Mouse (Mus musculus) ES-Bruce4 (cell line): ENCODE results near the gene Mcrip2. TPM values are rescaled to one million over a fixed set of nuclear protein-coding genes. Genes with fewer than 3 reads are reported as not detected.

ENCODE experiments used
- H3K27ac ChIP-seq: 2 replicates; pipeline ENCODE4 v1.5.1; 2012; ENCODE audit warnings: low read length, inconsistent platforms; ENCODE audit not compliant: insufficient read depth
- H3K27me3 ChIP-seq: 2 replicates; pipeline ENCODE4 v1.6.1; 2012; ENCODE audit warnings: mild to moderate bottlenecking, low read length, inconsistent platforms; ENCODE audit not compliant: control insufficient read depth, poor library complexity, insufficient read depth, severe bottlenecking
- H3K36me3 ChIP-seq: 2 replicates; pipeline ENCODE4 v1.6.1; 2012; ENCODE audit warnings: inconsistent platforms, mild to moderate bottlenecking, low read length, moderate library complexity; ENCODE audit not compliant: control insufficient read depth, poor library complexity, insufficient read depth, severe bottlenecking
- H3K4me1 ChIP-seq: one replicate; pipeline ENCODE4 v1.8.1; 2011; ENCODE audit warnings: low read length; ENCODE audit not compliant: control insufficient read depth, insufficient read depth
- H3K4me3 ChIP-seq: 2 replicates; pipeline ENCODE4 v1.5.1; 2011; ENCODE audit warnings: low read depth, mild to moderate bottlenecking, low read length
- H3K9ac ChIP-seq: 2 replicates; pipeline ENCODE4 v1.6.1; 2012; ENCODE audit warnings: low read depth, mild to moderate bottlenecking, inconsistent platforms; ENCODE audit not compliant: poor library complexity, severe bottlenecking
- H3K9me3 ChIP-seq: replicated peaks from 2 replicates; pipeline ENCODE4 v1.6.1; 2012; ENCODE audit warnings: mild to moderate bottlenecking, low read length, inconsistent platforms; ENCODE audit not compliant: control insufficient read depth, poor library complexity, insufficient read depth, severe bottlenecking
- CTCF ChIP-seq: IDR thresholded peaks from one replicate; pipeline ENCODE4 v1.8.1; 2011; ENCODE audit warnings: low read depth, low read length
- EP300 ChIP-seq: IDR thresholded peaks from 2 replicates; pipeline ENCODE4 v1.6.1; 2011; ENCODE audit warnings: low read depth, low read length; ENCODE audit not compliant: insufficient read depth
- POLR2A ChIP-seq: IDR thresholded peaks from one replicate; pipeline ENCODE4 v1.8.1; 2011; ENCODE audit warnings: low read length; ENCODE audit not compliant: insufficient read depth
- polyA plus RNA-seq: library from polyadenylated mRNA; stranded (reverse); fragments of >200 nt; gene quantifications from 2 replicates; pipeline ENCODE4 v1.2.4, GENCODE M21; 2011; ENCODE audit warnings: low read depth; ENCODE audit not compliant: missing spikeins, insufficient read depth, insufficient read length

The Mcrip2 gene
- polyA plus RNA-seq, 1 experiment = 6.1 TPM

DNA sequence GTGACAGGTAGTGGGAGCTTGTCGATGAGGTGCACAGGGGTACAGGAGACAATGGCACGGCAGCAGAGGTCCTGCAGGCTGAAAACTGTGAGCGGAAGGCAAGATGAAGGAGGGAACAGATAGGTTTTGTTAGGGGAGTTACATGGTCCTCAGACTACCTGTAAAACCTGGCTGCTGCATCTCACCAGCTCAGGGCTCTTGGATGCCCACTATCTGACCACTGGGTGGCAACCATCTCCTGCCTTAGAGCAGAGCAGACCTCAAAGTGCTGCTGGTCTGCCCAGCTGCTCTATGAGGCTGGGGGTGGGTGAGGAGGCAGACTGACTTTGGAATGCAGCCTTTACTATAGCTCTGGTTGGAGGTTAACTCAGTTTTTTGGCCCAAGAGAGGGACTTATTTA lies 15.3 kb upstream of the Mcrip2 start:
- TF ChIP-seq EP300 = no peak
- no peak for TF ChIP-seq CTCF
- Histone ChIP-seq H3K9me3 (no peaks in the 10 kb centered on the region), H3K36me3 (peaks cover 5% of the 10 kb centered on the region; the same call in 1 of the 2 replicates), H3K27ac (no peak overlapping the region), H3K4me3 (no peak overlapping the region), H3K27me3 (no peaks in the 10 kb centered on the region), H3K9ac (no peak overlapping the region), H3K4me1 (peaks cover 7% of the 10 kb centered on the region)

- Histone ChIP-seq H3K36me3 (peaks cover 5% of the 10 kb centered on the region; the same call in 1 of the 2 replicates), H3K4me3 (no peak overlapping the region), H3K9ac (no peak overlapping the region), H3K9me3 (no peaks in the 10 kb centered on the region), H3K4me1 (peaks cover 7% of the 10 kb centered on the region), H3K27ac (no peak overlapping the region), H3K27me3 (no peaks in the 10 kb centered on the region)
- TF ChIP-seq POLR2A (no peak), EP300 (no peak), CTCF (no peak)
Measured at GRCm38 (mm10) chr17:25883268-25883667, 14.7 kb upstream of the Mcrip2 start.

- TF ChIP-seq POLR2A (no peak), CTCF (no peak), EP300 (no peak)
- Histone ChIP-seq H3K9ac (no peak overlapping the region), H3K4me3 (no peak overlapping the region), H3K4me1 (peaks cover 7% of the 10 kb centered on the region), H3K9me3 (no peaks in the 10 kb centered on the region), H3K36me3 (peaks cover 5% of the 10 kb centered on the region; the same call in 1 of the 2 replicates), H3K27me3 (no peaks in the 10 kb centered on the region), H3K27ac (no peak overlapping the region)
Measured at GRCm38 (mm10) chr17:25882306-25882705, 13.7 kb upstream of the Mcrip2 start.

DNA sequence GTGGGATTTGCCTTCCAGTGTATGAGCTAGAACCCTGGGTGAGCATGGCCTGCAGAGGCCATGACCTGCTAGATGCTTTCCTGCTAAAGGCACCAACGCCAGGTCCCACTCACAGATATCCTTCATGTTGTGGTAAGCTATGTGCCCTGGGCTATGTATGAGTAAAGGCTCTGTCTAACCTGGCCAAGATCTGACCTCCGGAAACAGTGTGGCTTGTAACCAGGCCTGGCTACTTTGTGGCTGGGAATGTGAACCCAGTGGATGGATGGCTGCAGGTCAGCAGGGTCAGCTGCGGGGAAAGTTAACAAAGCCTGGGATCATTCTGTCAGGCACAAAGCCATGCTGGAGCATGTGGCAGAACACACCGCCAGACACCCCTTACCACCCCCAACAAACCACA lies 13.1 kb upstream of the Mcrip2 start:
- Histone ChIP-seq H3K4me1 (peaks cover 7% of the 10 kb centered on the region), H3K9ac (no peak overlapping the region)

DNA sequence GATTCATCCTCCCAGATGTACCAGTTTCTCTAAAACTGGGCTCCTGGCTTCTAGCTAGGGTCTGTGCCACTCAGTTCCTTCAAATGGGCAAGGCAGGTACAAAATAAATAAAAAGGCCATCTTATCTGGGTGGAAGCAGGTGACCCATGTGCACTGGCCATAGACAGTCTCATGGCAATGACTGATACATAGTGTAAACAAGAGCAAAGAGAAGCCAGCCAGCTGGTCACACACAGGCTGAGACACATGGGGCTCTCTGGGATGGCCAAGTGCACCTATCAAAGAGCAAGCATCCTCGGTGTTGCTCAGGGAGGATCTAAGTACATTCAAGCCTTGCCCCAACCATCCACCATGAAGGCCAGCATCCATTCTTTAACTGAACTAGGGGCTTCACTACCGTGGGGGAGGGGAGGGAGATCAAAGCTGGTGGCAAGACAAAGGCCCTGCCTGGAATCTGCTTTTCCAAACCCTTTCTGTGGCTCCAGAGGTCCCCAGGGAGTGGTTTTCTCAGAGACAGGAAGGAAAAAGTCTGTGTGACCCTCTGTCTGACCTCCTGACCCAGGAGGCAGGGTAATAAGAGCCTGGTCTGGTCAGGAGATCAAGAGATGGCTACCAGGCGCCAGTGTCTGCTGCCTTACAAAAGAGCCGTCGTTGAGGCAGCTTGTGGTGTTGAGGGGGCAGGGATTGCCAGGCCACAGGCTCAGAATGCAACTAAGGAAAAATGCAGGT lies 12.5 kb upstream of the Mcrip2 start:
- no peaks in the 10 kb centered on the region for H3K27me3 ChIP-seq
- no peak overlapping the region for H3K9ac ChIP-seq
- TF ChIP-seq EP300 (no peak), POLR2A (no peak), CTCF (no peak)
- no peak overlapping the region for H3K4me3 ChIP-seq
- H3K27ac ChIP-seq = peak overlapping the region; percentile 25
- H3K4me1 ChIP-seq = peaks cover 11% of the 10 kb centered on the region
- peaks cover 5% of the 10 kb centered on the region; the same call in 1 of the 2 replicates for H3K36me3 ChIP-seq
- no peaks in the 10 kb centered on the region for H3K9me3 ChIP-seq

More for the DNA sequence above, 13.1 kb upstream of the Mcrip2 start:
- H3K27me3 ChIP-seq = no peaks in the 10 kb centered on the region
- peak overlapping the region; percentile 25 for H3K27ac ChIP-seq
- TF ChIP-seq CTCF (no peak), POLR2A (no peak), EP300 (no peak)
- no peaks in the 10 kb centered on the region for H3K9me3 ChIP-seq
- H3K4me3 ChIP-seq = no peak overlapping the region
- peaks cover 5% of the 10 kb centered on the region; the same call in 1 of the 2 replicates for H3K36me3 ChIP-seq

GRCm38 (mm10) chr17:25880196-25880910 lies 11.8 kb upstream of the Mcrip2 start, which contains the start of gene Wfikkn1:
Wfikkn1 (minus strand) TSS chr17:25880858.
- Histone ChIP-seq H3K4me3 (no peak within 1 kb of the TSS), H3K27me3 (no peaks in the 10 kb centered on the region), H3K36me3 (peaks cover 5% of the 10 kb centered on the region; the same call in 1 of the 2 replicates), H3K27ac (peak within 1 kb of the TSS; percentile 25), H3K9me3 (no peaks in the 10 kb centered on the region), H3K9ac (no peak within 1 kb of the TSS), H3K4me1 (peaks cover 11% of the 10 kb centered on the region)
- TF ChIP-seq CTCF (no peak), EP300 (no peak), POLR2A (no peak)
